Mouse (Mus musculus) cerebellum, postnatal 4 days (tissue): ENCODE measurements around the gene Gpsm3.
"Not testable (repeated sequence)": the region's sequence is repeated elsewhere in the genome, so short reads cannot be mapped to it uniquely, and the experiment has no call there.

Experiments
- DNase-seq, 2 experiments: peaks; one replicate each; pipeline ENCODE4 v3.0.0; 2022; ENCODE audit warnings: low spot score in 2 of 2, mixed read lengths in 1 of 2

Gpsm3 gene

DNA sequence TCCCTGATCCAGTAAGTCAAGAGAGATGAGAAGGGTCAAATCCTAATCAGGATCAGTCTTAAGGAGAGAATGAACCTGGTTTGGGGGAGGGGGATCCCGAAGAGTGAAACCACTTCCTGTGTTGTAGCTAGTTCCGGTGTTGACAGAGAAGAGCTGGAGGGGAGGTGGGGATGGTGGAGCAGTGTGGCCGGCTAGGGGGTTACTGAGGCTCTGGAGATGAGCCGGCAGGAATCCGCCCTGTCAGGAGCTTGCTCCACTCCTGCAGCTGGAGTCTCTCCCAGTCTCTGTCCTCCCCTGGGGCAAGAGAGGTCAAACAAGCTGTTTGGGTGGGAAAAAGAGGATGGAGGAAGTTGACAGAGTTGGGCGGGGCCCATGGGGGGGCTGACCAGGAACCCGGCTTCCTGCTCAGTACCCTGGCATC lies at the start of gene Gpsm3:
TSS of gene Gpsm3 (plus strand) at position 126 of the 421 bp plus-strand sequence.
- no peak for DNase-seq

DNA sequence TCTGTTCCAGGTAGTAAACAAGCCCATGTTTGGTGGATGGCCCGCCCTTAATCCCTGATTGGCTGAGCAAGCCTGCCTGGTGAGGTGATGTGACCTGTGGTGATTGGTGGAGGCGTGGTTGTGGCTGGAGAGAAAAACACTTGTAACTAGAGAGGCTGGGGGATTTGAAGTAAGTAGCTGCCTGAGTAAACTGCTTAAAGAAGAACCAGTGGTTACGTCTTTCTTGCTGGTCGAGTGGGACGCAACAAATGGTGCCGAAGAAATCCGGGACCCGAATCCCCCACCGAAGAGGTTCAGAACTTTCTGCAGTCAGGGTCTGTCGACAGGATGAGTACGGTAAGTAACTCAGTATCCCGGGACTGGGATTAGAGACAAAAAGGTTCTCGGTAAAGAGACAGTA lies 46.0 kb upstream of the Gpsm3 start:
- DNase-seq, result not testable (repeated sequence)

DNA sequence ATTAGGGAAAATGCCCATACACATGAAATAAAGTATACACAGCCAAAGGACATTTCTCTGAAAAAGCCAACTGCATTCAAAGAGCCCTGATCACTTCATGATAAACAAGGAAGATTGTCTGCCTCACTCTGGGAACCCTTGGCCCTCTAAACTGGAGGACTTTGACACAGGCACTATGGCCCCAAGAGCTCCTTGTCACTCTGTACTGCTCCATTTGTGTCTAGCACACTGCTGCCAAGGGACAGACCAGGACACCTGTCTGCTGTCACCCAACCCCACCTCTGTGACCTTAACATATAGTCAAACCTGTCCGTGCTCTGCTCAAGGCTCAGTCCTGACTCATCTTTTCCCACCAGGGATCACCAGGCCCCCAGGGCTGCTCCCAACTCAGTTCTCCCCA lies 42.8 kb upstream of the Gpsm3 start:
- DNase-seq, result no peak

DNA sequence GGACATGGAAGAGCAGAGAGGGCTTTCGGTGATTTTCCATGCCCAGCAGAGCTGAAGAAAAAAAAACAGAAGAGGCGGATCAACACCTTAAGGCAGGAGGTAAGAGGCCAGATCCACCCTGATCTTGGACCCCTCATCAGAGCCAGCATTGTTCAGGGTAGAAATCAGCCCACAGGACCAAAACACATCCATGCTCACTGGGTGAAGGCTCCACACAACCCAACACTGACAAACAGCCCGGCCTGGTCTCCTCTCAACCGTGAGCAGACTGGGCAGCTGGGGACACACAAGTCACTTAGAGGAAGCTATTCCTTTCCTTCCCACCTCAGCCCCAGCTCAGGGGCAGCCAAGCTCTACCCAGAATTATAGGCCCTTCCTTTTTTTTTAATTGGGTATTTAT lies 42.0 kb upstream of the Gpsm3 start:
- no peak for DNase-seq

DNA sequence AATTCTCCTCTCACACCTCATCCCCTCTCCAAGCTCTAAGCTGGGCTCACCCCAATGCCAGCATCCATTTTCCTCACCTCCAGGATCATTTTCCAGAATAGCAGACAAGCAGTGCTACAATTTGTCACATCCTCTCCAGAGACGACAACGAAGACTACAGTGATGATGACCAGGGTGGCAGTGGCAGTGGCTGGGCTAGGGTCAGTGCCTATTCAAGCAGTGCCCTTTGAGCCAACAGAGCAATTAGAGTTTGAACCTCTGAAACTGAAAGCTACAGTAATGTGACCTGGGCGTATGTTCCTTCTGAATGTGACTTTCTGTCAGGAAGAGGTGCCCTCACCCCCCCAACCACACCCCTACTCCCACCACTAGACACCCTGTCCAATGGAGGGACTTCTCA lies 40.5 kb upstream of the Gpsm3 start:
- DNase-seq, result no peak

DNA sequence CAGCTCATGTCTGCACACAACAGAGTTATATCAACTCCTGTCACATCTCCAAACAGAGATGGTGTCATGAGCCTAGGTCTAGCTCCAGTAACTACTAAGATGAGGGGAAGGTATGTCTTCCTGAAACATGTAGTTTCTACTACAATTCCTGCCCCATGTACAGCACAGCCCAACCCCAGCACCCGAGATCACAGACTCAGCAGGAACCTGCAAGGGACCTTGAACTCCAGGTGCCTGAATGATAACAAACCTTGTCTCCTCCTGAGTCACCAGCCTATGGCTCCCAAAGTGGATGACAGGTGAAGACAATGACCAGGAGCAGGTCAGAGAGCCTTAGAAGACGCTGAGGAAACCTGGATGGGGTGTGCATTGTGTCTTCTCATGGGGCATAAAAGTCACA lies 39.8 kb upstream of the Gpsm3 start:
- DNase-seq, result no peak

DNA sequence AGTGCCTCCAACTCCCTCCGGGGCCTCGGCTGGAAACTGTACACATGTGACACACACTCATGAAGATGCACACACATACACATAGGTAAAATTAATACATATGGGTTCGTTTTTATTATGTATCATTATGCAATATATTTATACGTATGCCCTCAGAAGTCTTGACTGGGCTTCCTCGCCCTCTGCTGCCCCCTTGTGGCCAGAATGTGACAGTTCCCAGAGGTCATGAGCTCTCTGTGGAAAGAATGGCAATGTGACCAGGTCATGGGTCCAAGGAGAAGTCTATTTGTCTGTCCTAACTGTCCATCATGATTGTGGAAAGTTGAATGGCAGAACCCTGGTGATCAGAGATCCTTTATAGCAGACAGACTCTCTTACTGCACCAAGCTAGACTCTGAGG lies 34.1 kb upstream of the Gpsm3 start:
- DNase-seq, result peak; percentile 64 to 76

DNA sequence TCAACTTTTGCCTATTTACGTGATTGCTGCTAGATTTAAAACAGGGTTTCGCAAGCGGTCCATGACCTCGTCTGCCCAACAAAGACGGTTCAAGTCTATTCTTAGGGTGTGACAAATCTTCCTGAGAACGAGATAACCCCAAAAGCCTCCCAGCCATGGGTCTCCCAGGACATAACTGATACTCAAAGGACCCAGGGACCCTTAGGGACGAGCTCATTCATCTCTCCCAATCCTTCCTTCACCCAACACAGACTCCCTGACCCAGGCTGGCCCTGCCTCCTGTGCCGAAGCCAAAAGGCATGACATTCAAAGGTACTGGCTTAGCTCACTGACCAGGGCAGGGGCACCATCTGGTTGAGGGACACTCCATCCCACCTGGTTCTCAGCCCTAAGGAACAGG lies 33.2 kb upstream of the Gpsm3 start:
- no peak for DNase-seq

DNA sequence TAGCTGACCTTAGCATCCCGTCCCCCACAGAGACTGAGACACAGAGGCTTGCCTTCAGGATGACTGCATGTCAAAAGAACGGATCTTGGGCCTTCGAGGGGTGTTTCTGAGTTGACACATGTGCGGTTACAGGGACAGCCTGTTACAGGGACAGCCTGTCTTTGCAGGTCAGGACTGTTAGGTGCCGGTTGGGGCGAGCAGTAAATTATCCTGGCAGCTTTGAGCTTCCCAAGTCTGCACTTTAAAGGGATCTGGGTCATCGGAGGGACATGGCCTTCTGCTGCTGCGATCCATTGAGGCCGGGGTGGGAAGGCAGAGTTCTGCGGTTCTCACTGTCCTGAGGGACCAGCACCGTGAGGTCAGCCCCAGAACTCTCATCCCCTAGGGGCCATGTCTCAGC lies 32.2 kb upstream of the Gpsm3 start:
- no peak for DNase-seq

DNA sequence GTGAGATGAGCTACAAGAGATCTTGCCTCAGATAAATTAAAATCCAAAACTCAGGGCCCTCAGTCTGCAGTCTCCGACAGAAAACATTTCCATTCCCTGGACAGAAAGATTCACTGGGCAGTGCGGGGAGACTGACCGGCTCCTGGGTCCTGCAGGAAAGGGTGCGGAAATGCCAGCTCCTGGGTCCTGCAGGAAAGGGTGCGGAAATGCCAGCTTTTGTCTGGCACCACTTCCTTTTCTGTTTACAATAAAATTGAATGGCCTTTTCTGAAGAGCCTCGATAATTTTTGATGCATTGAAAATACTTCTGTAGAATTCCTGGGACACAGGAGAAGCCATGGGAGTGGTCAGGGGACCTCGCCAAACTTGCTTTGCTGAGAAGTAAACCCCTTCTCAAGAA lies 30.5 kb upstream of the Gpsm3 start:
- DNase-seq, result no peak

DNA sequence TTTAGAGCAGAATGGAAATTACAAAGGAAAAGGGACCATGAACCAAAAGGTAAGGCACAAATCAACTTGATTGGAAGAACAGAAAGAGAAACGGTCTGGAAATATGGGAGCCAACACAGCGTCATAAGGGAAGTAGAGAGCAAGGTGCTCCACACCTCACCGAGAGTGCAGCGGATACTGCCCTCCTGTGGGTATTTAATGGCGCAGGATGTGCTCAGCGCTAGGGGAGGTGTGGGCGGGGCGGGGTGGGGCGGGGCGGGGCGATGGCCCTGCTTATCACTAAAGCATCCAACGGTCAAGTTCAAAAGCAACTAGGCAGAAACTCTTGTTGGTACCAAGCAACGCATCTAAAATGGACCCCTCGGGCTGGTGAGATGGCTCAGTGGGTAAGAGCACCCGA lies 29.7 kb upstream of the Gpsm3 start:
- no peak for DNase-seq

DNA sequence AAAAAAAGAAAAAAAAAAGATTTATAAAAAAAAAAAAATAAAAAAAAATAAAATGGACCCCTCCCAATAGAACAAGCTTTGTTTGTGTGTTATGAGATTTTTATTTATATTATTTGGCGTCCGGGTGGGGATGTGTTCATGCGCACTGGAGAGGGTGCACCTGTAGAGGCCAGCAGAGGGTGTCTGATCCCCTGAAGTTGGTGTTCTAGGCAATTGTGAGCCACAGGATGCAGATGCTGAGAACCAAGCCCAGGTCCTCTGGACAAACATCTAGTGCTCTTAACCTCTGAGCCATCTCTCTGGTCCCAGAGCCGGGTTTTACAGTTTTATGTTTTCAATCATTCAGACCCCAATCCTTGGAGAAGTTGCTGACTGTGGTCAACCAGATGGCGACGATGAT lies 29.2 kb upstream of the Gpsm3 start:
- no peak for DNase-seq

DNA sequence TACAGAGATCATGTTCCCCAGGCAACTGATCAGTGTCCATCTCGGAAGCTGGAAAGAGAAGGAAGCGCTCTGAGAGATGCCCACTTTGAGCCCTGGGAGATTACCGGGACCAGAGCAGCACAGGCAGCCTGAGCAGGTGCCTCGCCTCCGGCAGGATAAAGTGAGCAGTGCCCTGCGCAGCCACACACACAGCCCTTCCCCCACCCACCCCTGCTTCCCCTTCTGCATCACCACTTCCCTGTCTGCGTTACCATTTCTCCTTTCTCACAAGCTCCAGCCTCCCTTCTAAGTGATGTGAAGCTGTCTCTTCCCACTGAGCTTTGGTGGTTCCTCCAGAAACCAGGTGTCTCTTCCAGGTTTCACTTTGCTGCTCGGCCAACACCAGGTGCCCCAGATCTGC lies 28.4 kb upstream of the Gpsm3 start:
- DNase-seq, result no peak

DNA sequence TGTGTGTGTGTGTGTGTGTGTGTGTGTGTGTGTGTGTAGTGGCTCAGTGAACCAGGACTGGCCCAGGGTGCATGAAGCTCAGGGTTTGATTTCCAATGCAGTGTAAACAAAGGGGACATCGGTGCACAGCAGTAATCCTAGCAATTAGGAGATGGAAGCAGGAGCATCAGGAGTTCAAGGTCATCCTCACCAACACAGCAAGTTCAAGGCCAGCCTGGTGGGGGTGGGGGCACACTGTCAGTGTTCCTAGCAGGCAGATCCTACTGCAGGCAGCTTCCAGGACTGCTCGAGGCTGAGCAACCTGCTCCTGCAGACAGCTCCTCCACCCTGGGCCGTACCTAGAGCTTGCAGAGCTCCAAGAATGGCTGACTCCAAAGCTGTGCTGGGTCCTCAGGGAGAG lies 27.0 kb upstream of the Gpsm3 start:
- no peak for DNase-seq

DNA sequence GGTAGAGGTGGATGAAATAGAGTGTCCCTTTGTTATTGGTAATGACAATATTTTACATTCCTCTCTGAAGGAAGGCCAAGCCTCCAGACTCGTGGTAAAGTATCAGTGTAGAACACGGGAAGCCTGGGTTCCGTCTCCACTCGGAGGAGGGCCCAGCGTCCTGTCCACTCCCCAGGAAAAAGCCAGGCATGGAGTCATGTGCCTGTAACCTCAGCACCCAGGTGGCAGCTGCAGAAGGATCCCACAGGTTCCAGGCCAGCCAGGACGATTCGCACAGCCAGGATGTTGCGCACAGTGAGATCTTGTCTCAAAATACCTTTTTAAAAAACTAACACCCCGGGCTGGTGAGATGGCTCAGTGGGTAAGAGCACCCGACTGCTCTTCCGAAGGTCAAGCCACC lies 26.3 kb upstream of the Gpsm3 start:
- DNase-seq, result no peak

DNA sequence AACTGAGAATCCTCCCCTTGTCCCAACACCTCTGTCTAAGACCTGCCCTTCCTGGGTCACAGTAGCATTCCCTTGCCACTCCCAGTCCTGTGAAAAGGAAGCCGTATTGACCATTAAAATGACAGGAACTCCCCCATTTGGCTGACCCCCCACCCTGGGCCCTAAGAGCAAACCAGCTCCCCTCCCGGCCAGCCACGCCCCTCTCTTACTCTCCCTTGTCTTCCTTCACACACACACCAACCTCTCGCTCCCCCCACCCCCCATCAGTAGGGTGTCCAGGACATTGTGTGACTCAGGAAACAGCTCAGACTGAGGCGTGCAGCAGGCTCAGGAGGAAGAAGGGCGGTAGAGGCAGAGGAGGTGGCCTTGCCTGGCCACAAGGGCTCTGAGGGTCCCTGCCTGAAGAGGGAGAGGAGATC lies 25.6 kb upstream of the Gpsm3 start, which contains the start of gene Notch4:
TSS of gene Notch4 (plus strand) at position 266 of the 419 bp plus-strand sequence.
- no peak for DNase-seq

DNA sequence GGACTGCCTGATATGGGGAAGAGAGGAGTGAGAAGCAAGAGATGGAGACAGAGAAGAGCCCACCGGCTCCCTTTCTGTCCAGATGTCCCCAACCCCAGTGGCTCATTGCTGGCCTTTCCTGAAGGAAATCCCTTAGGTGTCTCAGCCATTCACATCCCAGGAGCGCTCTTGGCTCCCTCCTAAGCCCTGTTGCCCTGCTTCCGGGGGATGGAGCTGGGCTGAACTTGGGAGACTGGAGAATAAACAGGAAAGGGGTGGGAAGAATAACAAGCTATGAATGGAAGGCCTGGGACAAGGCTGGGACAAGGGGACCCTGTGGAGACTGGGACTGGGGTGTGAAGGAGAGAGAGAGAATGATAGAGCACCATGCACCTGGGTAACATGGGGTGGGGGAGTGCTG lies 24.8 kb upstream of the Gpsm3 start:
- DNase-seq, result no peak

DNA sequence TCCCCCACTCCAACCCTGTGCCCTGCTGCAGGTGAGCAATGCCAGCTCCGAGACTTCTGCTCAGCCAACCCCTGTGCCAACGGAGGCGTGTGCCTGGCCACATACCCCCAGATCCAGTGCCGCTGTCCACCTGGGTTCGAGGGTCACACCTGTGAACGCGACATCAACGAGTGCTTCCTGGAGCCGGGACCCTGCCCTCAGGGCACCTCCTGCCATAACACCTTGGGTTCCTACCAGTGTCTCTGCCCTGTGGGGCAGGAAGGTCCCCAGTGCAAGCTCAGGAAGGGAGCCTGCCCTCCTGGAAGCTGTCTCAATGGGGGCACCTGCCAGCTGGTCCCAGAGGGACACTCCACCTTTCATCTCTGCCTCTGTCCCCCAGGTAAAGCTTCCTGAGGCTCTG lies 22.3 kb upstream of the Gpsm3 start:
- DNase-seq, result no peak

DNA sequence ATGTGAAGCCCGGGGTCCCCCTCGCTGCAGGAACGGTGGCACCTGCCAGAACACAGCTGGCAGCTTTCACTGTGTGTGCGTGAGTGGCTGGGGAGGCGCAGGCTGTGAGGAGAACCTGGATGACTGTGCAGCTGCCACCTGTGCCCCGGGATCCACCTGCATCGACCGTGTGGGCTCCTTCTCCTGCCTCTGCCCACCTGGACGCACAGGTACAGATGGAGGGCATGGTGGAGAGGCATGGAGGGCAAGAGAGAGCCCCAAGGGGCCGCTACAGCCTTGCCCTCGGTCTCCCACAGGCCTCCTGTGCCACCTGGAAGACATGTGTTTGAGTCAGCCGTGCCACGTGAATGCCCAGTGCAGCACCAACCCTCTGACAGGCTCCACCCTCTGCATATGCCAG lies 21.2 kb upstream of the Gpsm3 start:
- no peak for DNase-seq

DNA sequence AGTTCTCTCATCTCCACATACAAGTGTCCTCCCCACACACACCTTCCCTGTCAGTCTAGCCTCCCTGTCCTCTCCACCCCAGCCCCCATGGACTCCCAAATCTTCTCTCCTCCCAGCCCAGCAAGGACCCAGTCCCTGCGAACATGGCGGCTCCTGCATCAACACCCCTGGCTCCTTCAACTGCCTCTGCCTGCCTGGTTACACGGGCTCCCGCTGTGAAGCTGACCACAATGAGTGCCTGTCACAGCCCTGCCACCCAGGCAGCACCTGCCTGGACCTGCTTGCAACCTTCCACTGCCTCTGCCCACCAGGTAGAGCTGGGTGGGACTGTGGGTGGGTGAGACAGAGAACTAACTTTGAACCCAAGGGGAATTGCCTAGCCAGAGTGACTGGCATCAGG lies 19.7 kb upstream of the Gpsm3 start:
- no peak for DNase-seq

DNA sequence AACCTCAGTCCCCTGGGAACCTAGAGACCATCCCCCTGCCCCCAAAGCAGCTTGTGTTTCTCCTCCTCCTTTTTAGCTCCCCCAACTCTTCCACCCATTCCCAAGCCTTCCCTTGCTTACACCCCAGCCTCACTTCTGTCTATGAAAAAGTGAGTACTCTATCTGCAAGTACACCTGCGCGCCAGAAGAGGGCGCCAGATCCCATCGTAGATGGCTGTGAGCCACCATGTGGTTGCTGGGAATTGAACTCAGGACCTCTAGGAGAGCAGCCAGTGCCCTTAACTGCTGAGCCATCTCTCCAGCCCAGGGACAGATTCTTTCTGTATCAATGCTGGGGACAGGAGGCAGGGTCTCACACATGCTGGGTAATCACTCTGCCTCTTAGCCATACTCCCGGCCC lies 17.7 kb upstream of the Gpsm3 start:
- DNase-seq, result no peak

DNA sequence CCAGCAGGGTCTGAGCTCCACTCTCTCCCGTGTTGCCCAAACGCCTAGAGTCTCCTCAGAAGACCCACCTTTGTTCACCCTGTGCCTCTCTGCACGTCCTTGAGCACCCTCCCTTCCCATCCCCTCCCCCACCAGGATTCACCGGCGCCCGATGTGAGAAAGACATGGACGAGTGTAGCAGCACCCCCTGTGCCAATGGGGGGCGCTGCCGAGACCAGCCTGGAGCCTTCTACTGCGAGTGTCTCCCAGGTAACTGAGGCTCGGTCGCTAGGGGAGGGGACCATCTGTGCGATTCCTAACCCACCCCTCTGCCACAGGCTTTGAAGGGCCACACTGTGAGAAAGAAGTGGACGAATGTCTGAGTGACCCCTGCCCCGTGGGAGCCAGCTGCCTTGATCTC lies 17.2 kb upstream of the Gpsm3 start:
- no peak for DNase-seq

DNA sequence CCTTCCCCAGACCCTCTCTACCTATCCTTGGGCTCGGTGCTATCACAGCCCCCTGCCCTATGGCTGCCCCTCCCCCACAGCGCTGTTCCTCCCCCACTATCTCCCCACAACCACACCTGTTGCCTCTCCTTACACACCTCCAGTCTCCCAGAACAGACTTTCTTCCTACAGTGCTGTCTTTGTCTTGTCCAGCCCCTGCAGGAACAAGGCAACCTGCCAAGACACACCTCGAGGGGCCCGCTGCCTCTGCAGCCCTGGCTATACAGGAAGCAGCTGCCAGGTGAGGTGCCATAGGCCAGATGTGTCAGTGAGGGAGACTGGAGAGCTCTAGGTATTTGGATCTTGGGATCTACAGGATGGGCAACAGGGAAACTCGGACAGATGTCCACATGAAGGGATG lies 13.0 kb upstream of the Gpsm3 start:
- no peak for DNase-seq

DNA sequence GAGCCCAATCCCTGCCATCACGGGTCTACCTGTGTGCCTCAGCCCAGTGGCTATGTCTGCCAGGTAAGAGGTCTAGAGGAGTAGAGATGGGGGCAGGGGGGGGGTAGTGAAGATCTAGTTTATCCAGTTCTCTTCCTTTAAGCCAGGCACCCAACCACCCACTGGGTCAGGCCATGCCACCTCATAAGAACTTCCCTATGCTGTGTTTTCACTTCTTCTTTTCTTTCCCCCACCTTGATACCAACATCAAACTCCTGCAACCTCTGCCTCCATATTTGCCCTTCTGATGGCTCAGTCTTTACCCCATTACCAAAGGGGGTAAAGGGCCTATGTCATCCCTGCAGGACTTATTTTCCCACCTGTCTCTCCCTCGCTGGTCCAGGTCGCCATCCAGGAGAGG lies 11.5 kb upstream of the Gpsm3 start:
- DNase-seq, result no peak

DNA sequence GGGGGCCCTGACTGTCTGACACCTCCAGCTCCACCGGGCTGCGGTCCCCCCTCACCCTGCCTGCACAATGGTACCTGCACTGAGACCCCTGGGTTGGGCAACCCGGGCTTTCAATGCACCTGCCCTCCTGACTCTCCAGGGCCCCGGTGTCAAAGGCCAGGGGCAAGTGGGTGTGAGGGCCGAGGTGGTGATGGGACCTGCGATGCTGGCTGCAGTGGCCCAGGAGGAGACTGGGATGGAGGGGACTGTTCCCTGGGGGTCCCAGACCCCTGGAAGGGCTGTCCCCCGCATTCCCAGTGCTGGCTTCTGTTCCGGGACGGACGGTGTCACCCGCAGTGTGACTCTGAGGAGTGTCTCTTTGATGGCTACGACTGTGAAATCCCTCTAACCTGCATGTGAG lies 7.1 kb upstream of the Gpsm3 start:
- no peak for DNase-seq
